Mouse (Mus musculus) ES-E14 (cell line): Measurements from ENCODE around the gene Disp1.

ENCODE experiments used
- CHD2 ChIP-seq: IDR thresholded peaks from 2 replicates; pipeline ENCODE4 v1.6.1; 2014; ENCODE audit warnings: mild to moderate bottlenecking, low read depth, low read length, inconsistent platforms
- HCFC1 ChIP-seq: IDR thresholded peaks from 2 replicates; pipeline ENCODE4 v1.6.1; 2012; ENCODE audit warnings: low read length, inconsistent platforms, borderline replicate concordance; ENCODE audit not compliant: insufficient read depth
- MAFK ChIP-seq: IDR thresholded peaks from 2 replicates; pipeline ENCODE4 v1.6.1; 2014; ENCODE audit warnings: mild to moderate bottlenecking, low read depth, low read length, inconsistent platforms; ENCODE audit not compliant: insufficient read depth
- ZC3H11A ChIP-seq: IDR thresholded peaks from 2 replicates; pipeline ENCODE4 v1.6.1; 2012; ENCODE audit warnings: low read depth, mild to moderate bottlenecking, inconsistent platforms, low read length, borderline replicate concordance

DNA sequence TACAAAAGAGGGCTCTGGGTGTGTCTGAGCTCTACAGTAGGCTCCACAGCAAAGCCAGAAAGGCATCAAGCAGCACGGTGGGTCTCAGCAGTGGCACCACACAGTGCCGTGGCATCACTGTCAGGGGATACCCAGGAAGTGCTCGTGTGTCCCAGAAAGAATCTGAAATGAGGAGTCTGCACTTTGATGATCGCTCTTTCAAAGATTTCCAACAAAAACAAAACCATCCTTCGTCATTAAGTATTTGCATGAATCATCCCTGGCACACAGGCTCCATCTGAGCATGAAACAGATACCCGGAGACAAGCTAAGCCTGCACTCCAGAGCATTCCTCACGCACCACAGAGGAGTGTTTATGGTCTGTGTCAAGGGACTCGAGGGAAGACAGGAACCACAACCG lies 107.8 kb downstream of the Disp1 start:
- TF ChIP-seq HCFC1 (no peak), ZC3H11A (no peak), CHD2 (no peak), MAFK (no peak)
